Mouse (Mus musculus): ENCODE results near the gene Arsg.

Arsg gene

GRCm38 (mm10) chr11:109584843-109585713 lies 111.9 kb downstream of the Arsg start:
- DNase-seq (ENCODE audit: low read depth, low spot score), result peak; percentile 84

DNA sequence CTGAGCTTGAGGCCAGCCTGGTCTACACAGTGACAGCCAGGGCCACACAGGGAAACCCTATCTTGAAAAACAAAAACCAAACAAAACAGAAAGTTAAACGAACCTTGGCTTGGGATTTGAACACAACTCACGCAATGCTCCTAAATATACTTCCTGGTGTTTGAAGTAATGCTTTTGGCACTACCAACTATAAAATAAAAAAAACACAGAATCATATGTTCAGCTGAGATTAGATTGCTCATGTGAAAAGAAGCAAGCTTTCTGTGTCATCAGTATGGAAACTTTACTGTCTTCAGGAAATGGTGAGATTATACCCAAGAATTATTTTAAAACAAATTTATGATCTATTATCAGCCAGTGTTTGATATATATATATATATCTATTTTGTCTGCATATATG lies 113.2 kb downstream of the Arsg start:
- DNase-seq (ENCODE audit: low read depth, low spot score), result no peak

GRCm38 (mm10) chr11:109587019-109587418 lies 113.8 kb downstream of the Arsg start:
- no peak for DNase-seq (ENCODE audit: low read depth, low spot score)

- no peak for DNase-seq (ENCODE audit: low read depth, low spot score)
Observed at GRCm38 (mm10) chr11:109587638-109588374, 114.6 kb downstream of the Arsg start.

DNA sequence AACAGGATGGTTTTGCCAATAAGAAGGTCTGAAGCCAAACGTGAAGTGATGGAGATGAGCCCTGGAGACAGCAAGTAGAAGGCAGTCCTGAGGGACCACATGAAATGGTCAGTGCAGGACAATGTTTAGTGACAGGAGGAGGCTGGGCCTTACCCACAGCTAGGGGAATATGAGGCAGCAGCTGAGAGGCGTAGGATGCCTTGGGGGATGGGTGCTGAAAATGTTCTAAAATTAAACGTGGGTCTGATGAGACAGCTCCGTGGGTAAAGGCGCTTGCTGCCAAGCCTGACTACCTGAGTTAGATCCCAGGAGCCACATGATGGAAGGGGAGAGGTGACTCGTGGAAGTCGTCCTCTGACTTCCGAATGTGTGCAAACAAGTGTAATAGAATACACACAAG lies 116.8 kb downstream of the Arsg start:
- no peak for DNase-seq (ENCODE audit: low read depth, low spot score)

- DNase-seq (ENCODE audit: low read depth, low spot score), result no peak
Observed at GRCm38 (mm10) chr11:109591511-109591910, 118.3 kb downstream of the Arsg start.

DNA sequence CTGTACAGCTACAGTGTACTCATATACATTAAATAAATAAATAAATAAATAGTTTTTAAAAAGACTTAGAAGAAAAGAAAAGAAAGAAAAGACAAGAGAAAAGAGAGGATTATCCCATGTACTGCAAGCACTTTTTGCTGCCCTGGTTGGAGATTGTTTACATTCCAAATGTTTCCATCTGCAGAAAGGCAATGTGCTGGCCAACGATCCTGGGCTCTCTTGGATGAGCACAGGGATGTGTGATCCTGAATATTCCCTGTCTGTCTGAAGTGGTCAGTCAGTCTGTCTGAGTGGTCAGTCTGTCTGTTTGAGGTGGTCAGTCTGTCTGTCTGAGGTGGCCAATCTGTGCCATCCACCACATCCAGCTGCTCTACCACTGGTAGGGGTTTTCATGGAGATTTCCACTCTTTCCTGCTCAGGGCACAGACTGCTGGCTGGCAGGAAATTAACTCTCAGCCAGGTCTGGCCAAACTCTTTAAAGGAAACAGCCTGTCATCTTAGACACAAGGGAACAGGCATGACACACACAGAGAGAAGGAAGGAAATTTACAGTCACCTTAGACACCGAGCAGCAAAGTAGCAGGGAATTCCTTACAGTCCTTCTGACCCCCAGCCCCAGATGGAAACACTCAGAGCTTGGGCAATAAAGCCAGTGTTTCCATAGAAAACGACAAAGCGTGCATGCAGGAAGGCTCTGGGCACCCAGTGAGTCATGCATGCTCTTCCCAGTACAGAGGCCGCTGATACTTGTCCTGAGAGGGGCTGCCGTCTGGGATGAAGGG lies 120.2 kb downstream of the Arsg start:
- DNase-seq (ENCODE audit: low read depth, low spot score), result peak; percentile 68

- DNase-seq (ENCODE audit: low read depth, low spot score), result no peak
Observed at GRCm38 (mm10) chr11:109594761-109595160, 121.6 kb downstream of the Arsg start.

- no peak for DNase-seq (ENCODE audit: low read depth, low spot score)
Observed at GRCm38 (mm10) chr11:109598778-109599570, 125.8 kb downstream of the Arsg start.

DNA sequence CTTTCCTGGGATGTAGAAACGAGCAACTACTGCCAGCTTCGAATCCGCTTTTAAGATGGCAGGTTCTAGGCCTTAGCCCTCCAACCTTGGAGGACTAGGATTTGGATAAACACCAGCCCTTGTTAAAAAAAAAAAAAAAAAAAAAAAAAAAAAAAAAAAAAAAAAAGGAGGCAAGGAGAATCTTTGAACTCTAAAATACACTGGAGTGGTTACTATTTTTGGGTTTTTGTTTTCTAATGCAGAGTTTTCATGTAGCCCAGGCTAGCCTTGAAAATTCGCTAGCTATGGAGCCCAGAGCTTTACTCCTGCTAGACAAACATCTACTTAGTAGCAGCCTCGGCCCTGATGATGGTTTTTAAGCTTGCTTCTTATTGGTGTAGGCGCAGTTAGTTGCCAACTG lies 134.4 kb downstream of the Arsg start:
- DNase-seq (ENCODE audit: low read depth, low spot score), result no peak

DNA sequence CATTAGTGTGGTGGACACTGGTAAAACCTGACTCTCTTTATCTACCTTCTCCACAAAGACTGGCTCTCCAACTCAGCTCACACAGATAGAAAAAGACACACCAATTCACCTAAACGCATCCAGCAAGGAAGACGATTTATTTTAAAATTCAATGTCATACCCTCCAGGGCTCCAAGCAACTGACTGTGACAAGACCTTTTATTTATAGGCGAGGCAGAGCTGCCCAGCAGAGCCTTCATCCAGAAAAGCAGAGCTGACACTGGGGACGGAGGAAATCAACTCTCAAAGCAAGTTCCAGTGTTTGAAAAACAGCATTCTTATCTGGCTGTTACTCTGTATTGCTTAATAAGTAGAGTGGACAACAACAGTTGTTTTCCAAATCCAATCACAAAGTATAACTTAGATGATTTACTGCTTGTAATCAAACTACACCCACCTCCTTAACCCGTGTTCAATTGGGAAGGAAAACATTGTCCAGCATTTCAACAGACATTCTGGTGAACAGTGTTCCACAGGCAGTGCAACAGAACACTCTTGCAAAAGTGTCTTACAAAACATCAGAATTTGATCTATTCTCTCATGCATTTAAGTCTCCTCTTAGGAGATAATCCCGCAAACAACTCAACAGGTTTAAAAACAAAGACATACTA lies 135.9 kb downstream of the Arsg start:
- DNase-seq (ENCODE audit: low read depth, low spot score), result no peak

DNA sequence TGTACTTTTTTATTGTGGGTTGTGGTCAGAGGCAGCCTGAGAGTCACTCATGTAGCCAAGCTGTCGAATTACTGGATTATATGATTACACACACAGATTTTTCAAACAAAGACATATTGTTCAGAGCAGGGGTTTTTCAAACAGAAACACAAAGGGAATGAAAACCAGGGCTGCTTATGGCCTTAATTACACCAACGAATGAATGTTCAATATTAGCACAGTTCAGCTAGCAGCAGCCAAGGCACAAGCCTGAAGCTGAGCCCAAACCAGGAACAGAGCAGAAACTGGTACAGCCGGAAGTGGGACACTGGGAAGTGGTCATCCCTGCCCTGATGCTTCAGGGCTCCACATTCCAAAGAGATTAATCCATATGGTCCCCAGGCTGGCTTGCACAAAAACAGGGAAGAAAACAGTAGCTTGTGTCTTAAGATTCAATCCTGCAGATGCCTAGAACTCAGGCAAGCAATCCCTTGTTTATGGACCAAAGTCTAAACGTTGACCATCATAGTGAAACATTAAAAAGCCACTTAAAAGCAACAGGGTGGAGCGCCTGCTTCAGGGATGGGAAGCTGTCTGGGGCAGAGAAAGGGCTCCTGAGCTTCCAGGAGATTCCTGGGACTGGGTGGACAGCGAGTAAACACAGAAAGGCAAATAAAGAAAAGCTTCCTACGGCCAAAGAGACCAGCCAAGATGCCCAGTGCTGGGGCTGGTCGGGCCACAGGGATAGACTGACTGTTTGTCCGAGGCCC lies 137.0 kb downstream of the Arsg start:
- no peak for DNase-seq (ENCODE audit: low read depth, low spot score)

DNA sequence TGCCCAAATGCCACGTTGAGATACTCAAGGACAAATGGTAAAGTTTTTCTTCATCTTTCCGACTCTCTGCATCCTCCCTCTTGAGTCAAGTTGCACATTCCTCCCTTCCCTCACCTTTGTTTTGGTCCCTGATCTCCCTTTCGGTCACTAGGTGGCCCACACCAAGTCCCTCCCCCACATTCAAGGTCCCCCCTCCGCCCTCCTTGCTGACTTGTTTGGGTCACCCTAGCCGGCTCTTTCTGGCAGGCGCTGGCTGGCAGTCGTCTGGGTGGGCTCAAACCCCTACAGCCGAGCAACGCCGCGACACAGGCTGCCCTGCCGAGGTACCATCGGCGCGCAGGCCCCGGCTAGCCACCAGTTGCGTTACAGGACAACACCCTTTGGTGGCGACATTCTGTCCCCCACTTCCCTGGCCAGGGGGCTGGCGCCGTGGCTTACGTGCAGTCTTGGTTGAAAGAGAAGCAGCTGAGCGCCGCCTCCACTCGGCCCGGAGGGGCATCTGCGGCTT lies 137.7 kb downstream of the Arsg start:
- DNase-seq (ENCODE audit: low read depth, low spot score), result no peak

- peak; percentile 98 for DNase-seq (ENCODE audit: low read depth, low spot score)
Observed at GRCm38 (mm10) chr11:109611303-109612149, 138.4 kb downstream of the Arsg start, which contains the start of gene Wipi1. Wipi1 (minus strand) TSS chr11:109611967.

DNA sequence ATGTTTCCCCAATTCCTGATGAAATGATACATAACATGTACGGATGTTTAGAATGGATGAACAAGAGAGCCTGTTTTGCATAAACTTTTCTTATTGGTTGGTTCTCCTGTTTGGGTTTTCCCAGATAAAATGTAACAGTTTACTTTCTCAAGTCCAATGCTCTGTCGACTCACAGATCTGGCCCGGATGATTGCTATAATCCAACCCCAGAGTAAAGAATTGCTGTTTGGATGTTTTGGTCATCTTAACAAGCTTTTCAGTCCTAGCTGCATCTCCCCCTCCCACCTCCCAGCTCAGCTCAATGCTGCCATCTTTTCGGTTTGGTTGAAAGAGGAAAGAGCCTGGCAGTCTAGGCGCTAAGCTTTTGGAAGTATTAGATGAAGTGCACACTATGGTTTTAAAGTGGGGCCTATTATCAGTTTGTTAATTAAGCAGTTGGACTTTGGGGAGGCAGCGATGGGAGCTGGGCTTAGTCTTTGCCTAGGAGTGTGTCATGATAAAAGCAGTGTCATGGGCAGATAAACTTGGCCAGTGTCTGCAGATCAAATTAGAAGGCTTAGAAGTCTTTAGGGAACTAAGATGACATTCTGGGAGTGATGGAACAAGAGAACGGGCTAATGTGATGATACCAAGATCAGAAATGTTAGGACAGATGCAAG lies 139.8 kb downstream of the Arsg start:
- DNase-seq (ENCODE audit: low read depth, low spot score), result no peak

DNA sequence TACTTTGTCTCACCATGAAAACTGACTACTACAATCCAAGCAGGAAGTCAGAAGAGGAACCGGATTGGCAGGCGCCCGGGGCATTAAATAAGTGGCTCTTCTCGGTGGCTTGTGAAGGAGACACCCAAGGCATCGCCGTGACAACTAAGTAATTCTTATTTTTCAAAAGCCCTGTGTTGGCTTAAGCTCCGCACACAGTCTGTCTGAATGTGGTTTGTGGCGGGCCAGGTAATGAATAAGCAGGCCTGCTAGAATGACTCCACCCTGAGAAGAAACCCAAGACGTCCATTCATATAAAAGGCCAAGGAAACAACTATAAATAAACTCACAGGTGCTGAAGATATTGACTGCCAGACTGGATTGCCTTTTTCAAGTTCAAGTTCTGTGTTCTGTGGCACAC lies 142.1 kb downstream of the Arsg start:
- no peak for DNase-seq (ENCODE audit: low read depth, low spot score)

- no peak for DNase-seq (ENCODE audit: low read depth, low spot score)
Observed at GRCm38 (mm10) chr11:109616352-109616751, 143.2 kb downstream of the Arsg start.

DNA sequence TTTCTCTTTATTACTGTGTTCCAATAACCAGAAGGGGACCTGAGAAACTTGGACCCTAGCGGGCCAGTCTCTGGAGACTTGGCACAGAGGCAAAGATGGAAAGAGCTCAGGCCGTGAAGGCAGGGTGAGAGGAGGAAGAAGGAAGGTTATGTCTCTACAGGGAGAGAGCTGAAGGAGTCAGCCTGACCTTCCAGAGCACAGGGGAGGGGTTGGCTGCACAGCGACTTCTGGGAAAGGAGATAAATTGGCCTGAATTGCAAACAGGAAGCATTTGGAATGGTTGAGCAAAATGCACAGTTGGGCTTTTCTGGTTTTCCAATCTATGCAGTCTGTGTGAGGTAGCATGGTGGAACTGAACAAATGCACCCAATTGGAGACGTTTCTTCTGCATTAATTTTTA lies 143.6 kb downstream of the Arsg start:
- DNase-seq (ENCODE audit: low read depth, low spot score), result no peak
